Mouse (Mus musculus): Measurements from ENCODE around the gene Vti1b. TPM values are rescaled to one million over a fixed set of nuclear protein-coding genes. Genes with fewer than 3 reads are reported as not detected.
A peak's percentile ranks its signal among the peaks of the same experiment; 100 is the strongest.
"Not testable (repeated sequence)": the region's sequence is repeated elsewhere in the genome, so short reads cannot be mapped to it uniquely, and the experiment has no call there.

Gene Vti1b
- 97.7 and 101 TPM in 2 replicates for polyA plus RNA-seq (2015; fragmentation: Nextera tagmentation; extraction: Ambion mirVana)

DNA sequence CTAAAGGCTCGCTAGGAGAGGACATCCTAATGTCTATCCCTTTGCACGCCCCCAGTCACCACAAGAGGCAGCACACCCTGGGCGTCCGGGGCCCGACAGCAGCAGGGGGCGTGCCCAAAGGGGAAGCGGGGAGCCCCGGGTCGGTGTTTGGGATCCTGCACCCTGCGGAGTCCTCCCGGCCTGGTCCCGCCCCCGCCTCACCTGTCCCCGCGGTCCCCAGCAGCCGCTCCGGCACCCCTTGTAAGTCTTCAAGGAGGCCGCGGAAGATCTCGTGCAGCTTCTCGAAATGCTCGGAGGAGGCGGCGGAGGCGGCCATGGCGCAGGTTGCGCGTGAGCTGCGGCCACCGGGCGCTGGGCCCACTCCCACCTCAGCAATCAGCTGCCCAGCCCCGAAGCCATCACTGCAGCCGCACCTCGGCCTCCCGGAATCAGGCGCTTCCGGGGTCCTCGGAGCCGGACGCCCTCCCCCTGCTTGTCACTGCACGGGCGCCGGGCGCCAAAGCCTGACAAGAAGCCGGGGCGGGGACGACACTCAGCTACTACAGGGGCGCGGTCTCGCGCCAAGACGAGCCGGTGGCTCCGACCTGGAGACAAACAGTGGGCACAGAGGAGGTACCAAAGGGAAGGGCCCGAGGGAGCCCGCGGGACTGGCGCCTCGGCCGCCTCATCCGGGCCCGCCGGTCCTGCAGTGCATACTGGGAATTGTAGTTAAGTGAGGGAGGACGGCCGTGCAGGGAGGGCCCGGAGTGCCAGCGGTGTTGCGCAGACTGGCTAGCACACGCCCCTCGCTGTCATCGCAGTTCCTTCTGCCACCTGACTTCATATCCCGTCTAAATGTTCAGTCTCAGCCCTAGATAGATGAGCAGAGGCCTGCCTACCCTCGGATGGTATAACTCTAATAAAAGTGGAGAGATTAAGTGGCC, at the start of gene Vti1b:
Vti1b (minus strand) TSS at position 649 of the 923 bp plus-strand sequence.
- peak within 1 kb of the TSS; percentile 97 for H3K27ac ChIP-seq
- WGBS: under 1% methylated on average over 71 of the region's 73 CpGs

GRCm38 (mm10) chr12:79217511-79217910, 45.0 kb upstream of the Vti1b start:
- 13% methylated on average over 5 of the region's 5 CpGs for WGBS
- H3K36me3 ChIP-seq: no peaks in the 10 kb centered on the region
- peaks cover 8% of the 10 kb centered on the region; the same call in 1 of the 2 replicates for H3K4me1 ChIP-seq
- no peaks in the 10 kb centered on the region for H3K27me3 ChIP-seq
- no peak overlapping the region for H3K4me2 ChIP-seq
- H3K9me3 ChIP-seq (replicated peaks): no peaks in the 10 kb centered on the region
- no peak overlapping the region for H3K4me3 ChIP-seq (replicated peaks)
- ATAC-seq (replicated peaks; ENCODE audit: low FRiP score): peak; percentile 56
- H3K27ac ChIP-seq: 0 out of 2 replicates have a peak overlapping the region, but pooled peaks have one; percentile 22
- H3K9ac ChIP-seq: no peak overlapping the region

More for the DNA sequence above, at the start of gene Vti1b:
- no peaks in the 10 kb centered on the region for H3K9me3 ChIP-seq (replicated peaks)
- H3K27me3 ChIP-seq: no peaks in the 10 kb centered on the region
- peak within 1 kb of the TSS; percentile 76 for H3K4me2 ChIP-seq
- H3K36me3 ChIP-seq: peaks cover 28% of the 10 kb centered on the region
- peak; percentile 98 for ATAC-seq (replicated peaks; ENCODE audit: low FRiP score)
- peak within 1 kb of the TSS; percentile 84 for H3K9ac ChIP-seq
- peaks cover 10% of the 10 kb centered on the region for H3K4me1 ChIP-seq
- peak within 1 kb of the TSS; percentile 97 for H3K4me3 ChIP-seq (replicated peaks)

DNA sequence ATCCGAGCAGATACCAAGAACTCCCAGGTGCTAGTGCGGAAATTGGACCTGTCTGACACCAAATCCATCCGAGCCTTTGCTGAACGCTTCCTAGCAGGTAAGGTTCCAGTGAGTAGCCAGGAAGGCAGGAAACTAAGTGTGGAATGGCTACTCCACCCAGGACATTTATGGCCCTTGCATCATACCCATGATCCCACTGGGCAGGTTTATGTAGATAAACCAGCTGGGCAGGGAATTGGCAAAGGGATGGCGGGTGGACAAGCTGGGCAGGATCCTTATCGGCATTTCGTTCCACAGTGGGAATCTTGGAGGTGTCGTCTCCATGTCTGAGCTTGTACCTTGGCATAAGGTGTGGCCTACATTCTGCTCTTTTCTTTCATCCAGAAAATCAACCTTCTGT, 39.0 kb upstream of the Vti1b start:
- Histone ChIP-seq H3K4me2 (no peak overlapping the region), H3K36me3 (no peaks in the 10 kb centered on the region), H3K4me1 (peaks cover 6% of the 10 kb centered on the region), H3K9me3 (replicated peaks) (no peaks in the 10 kb centered on the region), H3K4me3 (replicated peaks) (no peak overlapping the region), H3K27ac (no peak overlapping the region), H3K9ac (no peak overlapping the region), H3K27me3 (no peaks in the 10 kb centered on the region)
- WGBS: 81% methylated on average over 8 of the region's 8 CpGs
- ATAC-seq (replicated peaks; ENCODE audit: low FRiP score): no peak

GRCm38 (mm10) chr12:79208703-79209464, 36.4 kb upstream of the Vti1b start, which contains the start of gene Rdh12:
TSS of gene Rdh12 (plus strand) at chr12:79208914.
- no peaks in the 10 kb centered on the region for H3K36me3 ChIP-seq
- H3K4me1 ChIP-seq: peaks cover 6% of the 10 kb centered on the region
- peak; percentile 79 for ATAC-seq (replicated peaks; ENCODE audit: low FRiP score)
- peak within 1 kb of the TSS; percentile 50 for H3K4me3 ChIP-seq (replicated peaks)
- H3K27me3 ChIP-seq: no peaks in the 10 kb centered on the region
- H3K9me3 ChIP-seq (replicated peaks): no peaks in the 10 kb centered on the region
- no peak within 1 kb of the TSS for H3K27ac ChIP-seq
- peak within 1 kb of the TSS; percentile 41 for H3K9ac ChIP-seq
- 2% methylated on average over 13 of the region's 13 CpGs for WGBS
- H3K4me2 ChIP-seq: peak within 1 kb of the TSS; percentile 76

GRCm38 (mm10) chr12:79201882-79202281, 29.4 kb upstream of the Vti1b start:
- H3K4me2 ChIP-seq: no peak overlapping the region
- no peak overlapping the region for H3K4me3 ChIP-seq (replicated peaks)
- H3K9me3 ChIP-seq (replicated peaks): no peaks in the 10 kb centered on the region
- WGBS: 73% methylated on average over 3 of the region's 3 CpGs
- no peak for ATAC-seq (replicated peaks; ENCODE audit: low FRiP score)
- H3K4me1 ChIP-seq: no peaks in the 10 kb centered on the region
- H3K27ac ChIP-seq: no peak overlapping the region
- no peak overlapping the region for H3K9ac ChIP-seq
- H3K27me3 ChIP-seq: no peaks in the 10 kb centered on the region
- no peaks in the 10 kb centered on the region for H3K36me3 ChIP-seq

GRCm38 (mm10) chr12:79197105-79197504, 24.6 kb upstream of the Vti1b start:
- Histone ChIP-seq H3K9ac (no peak overlapping the region), H3K4me2 (no peak overlapping the region), H3K36me3 (no peaks in the 10 kb centered on the region), H3K4me1 (peaks cover under 1% of the 10 kb centered on the region; the same call in 1 of the 2 replicates), H3K9me3 (replicated peaks) (no peaks in the 10 kb centered on the region), H3K4me3 (replicated peaks) (no peak overlapping the region), H3K27me3 (no peaks in the 10 kb centered on the region), H3K27ac (no peak overlapping the region)
- 82% methylated on average over 5 of the region's 5 CpGs for WGBS
- no peak for ATAC-seq (replicated peaks; ENCODE audit: low FRiP score)

DNA sequence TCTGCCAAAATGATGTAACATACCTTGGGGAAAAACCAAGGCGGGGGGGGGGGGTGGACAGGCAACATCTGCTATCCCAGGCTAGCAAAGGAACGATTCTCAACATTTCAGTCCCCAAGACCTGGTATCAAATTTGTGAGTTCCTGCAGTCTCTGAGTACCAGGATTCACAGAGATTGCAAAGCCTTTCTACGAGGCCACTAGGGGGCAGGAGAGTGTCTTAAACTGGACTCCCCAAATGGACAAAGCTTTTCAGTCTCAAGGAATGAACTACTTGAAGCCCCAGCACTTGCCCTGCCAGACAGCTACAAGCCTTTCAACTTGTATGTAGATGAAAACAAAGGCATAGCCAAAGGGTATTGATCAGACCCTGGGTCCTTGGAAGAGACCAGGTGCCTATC, 21.0 kb upstream of the Vti1b start:
- no peak for ATAC-seq (replicated peaks; ENCODE audit: low FRiP score)
- Histone ChIP-seq H3K9me3 (replicated peaks) (no peaks in the 10 kb centered on the region), H3K4me1 (peaks cover 16% of the 10 kb centered on the region), H3K36me3 (peaks cover under 1% of the 10 kb centered on the region; the same call in 1 of the 2 replicates), H3K4me2 (no peak overlapping the region), H3K4me3 (replicated peaks) (no peak overlapping the region), H3K27ac (no peak overlapping the region), H3K9ac (no peak overlapping the region), H3K27me3 (no peaks in the 10 kb centered on the region)
- 0% methylated on average over 3 of the region's 3 CpGs for WGBS

- Histone ChIP-seq H3K9ac (peak within 1 kb of the TSS; percentile 58), H3K27me3 (no peaks in the 10 kb centered on the region), H3K36me3 (peaks cover 13% of the 10 kb centered on the region), H3K9me3 (replicated peaks) (no peaks in the 10 kb centered on the region), H3K27ac (peak within 1 kb of the TSS; percentile 42; the same call in 1 of the 2 replicates), H3K4me1 (peaks cover 16% of the 10 kb centered on the region), H3K4me3 (replicated peaks) (peak within 1 kb of the TSS; percentile 68), H3K4me2 (peak within 1 kb of the TSS; percentile 76)
- WGBS: 64% methylated on average over 6 of the region's 6 CpGs
- peak; percentile 6; the same call in 1 of the 2 replicates for ATAC-seq (replicated peaks; ENCODE audit: low FRiP score)
These were observed 19.7 kb upstream of the Vti1b start, which contains the start of gene Rdh11 for GRCm38 (mm10) chr12:79192193-79192592. TSS of gene Rdh11 (minus strand) at chr12:79192293.

GRCm38 (mm10) chr12:79191701-79192100, 19.2 kb upstream of the Vti1b start:
- Histone ChIP-seq H3K27ac (0 out of 2 replicates have a peak overlapping the region, but pooled peaks have one; percentile 42), H3K9me3 (replicated peaks) (no peaks in the 10 kb centered on the region), H3K9ac (peak overlapping the region; percentile 58), H3K4me1 (peaks cover 16% of the 10 kb centered on the region), H3K4me2 (peak overlapping the region; percentile 76), H3K36me3 (peaks cover 18% of the 10 kb centered on the region), H3K4me3 (replicated peaks) (peak overlapping the region; percentile 68), H3K27me3 (no peaks in the 10 kb centered on the region)
- peak; percentile 90 for ATAC-seq (replicated peaks; ENCODE audit: low FRiP score)
- 5% methylated on average over 14 of the region's 14 CpGs for WGBS

GRCm38 (mm10) chr12:79190931-79191673, 18.6 kb upstream of the Vti1b start:
- peak overlapping the region; percentile 68 for H3K4me3 ChIP-seq (replicated peaks)
- peak overlapping the region; percentile 76 for H3K4me2 ChIP-seq
- H3K27ac ChIP-seq: peak overlapping the region; percentile 42; the same call in 1 of the 2 replicates
- peak; percentile 90 for ATAC-seq (replicated peaks; ENCODE audit: low FRiP score)
- no peaks in the 10 kb centered on the region for H3K27me3 ChIP-seq
- peak overlapping the region; percentile 58 for H3K9ac ChIP-seq
- H3K36me3 ChIP-seq: peaks cover 24% of the 10 kb centered on the region
- WGBS: 1% methylated on average over 18 of the region's 18 CpGs
- peaks cover 16% of the 10 kb centered on the region for H3K4me1 ChIP-seq
- no peaks in the 10 kb centered on the region for H3K9me3 ChIP-seq (replicated peaks)

DNA sequence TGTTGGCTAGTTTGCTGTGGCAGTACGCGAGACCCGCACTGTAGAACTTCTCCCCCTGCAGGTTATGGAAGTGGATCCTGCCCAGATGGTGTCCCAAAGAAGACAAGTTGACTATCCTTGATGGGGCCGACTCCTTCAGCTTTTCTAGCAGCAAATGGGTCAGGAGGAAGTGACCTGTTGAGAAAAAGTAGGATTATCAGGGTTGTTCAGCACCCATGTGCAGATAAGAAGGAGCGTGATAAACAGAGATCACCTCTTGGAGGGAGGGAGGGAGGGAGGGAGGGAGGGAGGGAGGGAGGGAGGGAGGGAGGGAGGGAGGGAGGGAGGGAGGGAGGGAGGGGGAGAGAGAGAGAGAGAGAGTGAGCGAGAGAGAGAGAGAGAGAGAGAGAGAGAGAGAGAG, 12.7 kb upstream of the Vti1b start:
- H3K9me3 ChIP-seq (replicated peaks); ATAC-seq (replicated peaks; ENCODE audit: low FRiP score); H3K27me3 ChIP-seq; H3K4me1 ChIP-seq; H3K9ac ChIP-seq; H3K27ac ChIP-seq; H3K4me3 ChIP-seq (replicated peaks); H3K4me2 ChIP-seq: not testable (repeated sequence)
- WGBS: 89% methylated on average over 5 of the region's 6 CpGs
- H3K36me3 ChIP-seq: peaks cover 81% of the 10 kb centered on the region
